Mouse (Mus musculus) brain, embryonic 14.5 days (tissue): ENCODE data around the gene Ppp1r15b.

Experiments used
- CTCF ChIP-seq: fragments of 200-500 bp; IDR thresholded peaks from 2 replicates; pipeline ENCODE4 v1.5.1; 2012; ENCODE audit warnings: inconsistent platforms, mild to moderate bottlenecking, moderate library complexity, borderline replicate concordance; ENCODE audit not compliant: insufficient read depth, insufficient read length; ENCODE audit errors: extremely low read depth
- POLR2A ChIP-seq: fragments of 200-500 bp; IDR thresholded peaks from 2 replicates; pipeline ENCODE4 v1.6.1; 2012; ENCODE audit warnings: mild to moderate bottlenecking, inconsistent platforms, borderline replicate concordance; ENCODE audit not compliant: poor library complexity, insufficient read depth, insufficient read length, severe bottlenecking; ENCODE audit errors: extremely low read depth

GRCm38 (mm10) chr1:133170196-133170595 is 39.3 kb downstream of the Ppp1r15b start:
- TF ChIP-seq CTCF (no peak), POLR2A (no peak)
